Mouse (Mus musculus): Measurements from ENCODE around the gene Lyrm9. TPM values are rescaled to one million over a fixed set of nuclear protein-coding genes. Genes with fewer than 3 reads are reported as not detected.

The Lyrm9 gene
- total and polyA plus RNA-seq, 2 experiments = 15.2 to 17.7 TPM

- H3K27me3 ChIP-seq (ENCODE audit: control insufficient read depth, insufficient read depth, low read length) = no peaks in the 10 kb centered on the region
- no peak for DNase-seq (ENCODE audit: extremely low read depth, low read depth, low spot score)
- peaks cover 5% of the 10 kb centered on the region; the same call in 1 of the 2 replicates for H3K4me1 ChIP-seq (ENCODE audit: control insufficient read depth, insufficient read depth, low read length)
- H3K4me3 ChIP-seq (ENCODE audit: insufficient read depth, low read depth, low read length) = no peak overlapping the region
- no peak overlapping the region for H3K27ac ChIP-seq (replicated peaks; ENCODE audit: insufficient read depth, low read depth, low read length)
- H3K9ac ChIP-seq (ENCODE audit: low read depth, low read length) = no peak overlapping the region
- no peak for TF ChIP-seq CTCF (IDR thresholded peaks at IDR 0.05; ENCODE audit: low read depth, low read length)
- no peak for TF ChIP-seq POLR2A (IDR thresholded peaks at IDR 0.05; ENCODE audit: extremely low read depth, insufficient read depth, low read length)
- no peaks in the 10 kb centered on the region for H3K79me2 ChIP-seq (ENCODE audit: control insufficient read depth, insufficient read depth, low read length)
- H3K36me3 ChIP-seq (ENCODE audit: control insufficient read depth, insufficient read depth, low read length) = no peaks in the 10 kb centered on the region
- WGBS = 78% methylated on average over 9 of the region's 9 CpGs
Observed at GRCm38 (mm10) chr11:78805691-78806137, 20.7 kb upstream of the Lyrm9 start.

DNA sequence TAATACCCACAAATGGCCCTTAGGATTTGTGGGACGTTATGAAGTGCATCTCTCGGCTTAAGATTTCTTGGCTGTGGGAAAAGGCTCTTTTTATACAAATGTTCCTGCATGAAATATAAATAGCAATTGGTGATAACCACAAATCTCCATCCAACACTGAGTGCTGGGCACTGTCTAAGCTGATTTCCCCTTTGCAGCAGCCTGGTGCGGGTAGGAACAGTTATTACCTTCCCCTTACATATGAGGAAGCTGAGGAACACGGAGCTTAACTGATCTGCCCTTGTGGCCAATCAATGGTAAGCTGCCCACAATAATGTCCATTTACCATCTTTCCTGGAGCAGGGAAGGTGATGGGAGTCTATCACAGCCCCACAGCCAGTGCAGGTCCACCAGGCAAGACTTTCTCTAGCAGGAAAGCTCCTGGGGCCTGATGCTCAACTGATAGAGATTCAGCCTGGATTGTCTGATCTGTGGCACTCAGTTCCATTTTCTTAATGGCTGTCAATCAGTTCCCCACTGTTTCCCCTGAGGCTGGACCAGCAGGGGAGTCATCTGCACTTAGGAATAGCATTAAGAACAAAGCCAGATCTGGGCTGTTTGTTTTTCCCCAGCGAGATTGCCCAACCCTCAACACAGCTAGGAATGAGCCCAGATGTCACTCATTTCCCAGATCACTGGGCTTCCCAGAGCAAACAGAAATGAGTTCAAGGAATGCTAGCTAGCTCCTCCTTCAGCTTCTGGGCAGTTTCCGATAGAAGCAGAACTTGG, 18.9 kb upstream of the Lyrm9 start:
- no peak overlapping the region for H3K4me3 ChIP-seq (ENCODE audit: insufficient read depth, low read depth, low read length)
- H3K36me3 ChIP-seq (ENCODE audit: control insufficient read depth, insufficient read depth, low read length) = no peaks in the 10 kb centered on the region
- H3K4me1 ChIP-seq (ENCODE audit: control insufficient read depth, insufficient read depth, low read length) = peaks cover 5% of the 10 kb centered on the region; the same call in 1 of the 2 replicates
- no peaks in the 10 kb centered on the region for H3K27me3 ChIP-seq (ENCODE audit: control insufficient read depth, insufficient read depth, low read length)
- 54% methylated on average over 6 of the region's 6 CpGs for WGBS
- H3K9ac ChIP-seq (ENCODE audit: low read depth, low read length) = no peak overlapping the region
- no peak overlapping the region for H3K27ac ChIP-seq (replicated peaks; ENCODE audit: insufficient read depth, low read depth, low read length)
- H3K79me2 ChIP-seq (ENCODE audit: control insufficient read depth, insufficient read depth, low read length) = no peaks in the 10 kb centered on the region
- TF ChIP-seq CTCF (IDR thresholded peaks at IDR 0.05; ENCODE audit: low read depth, low read length) (no peak), POLR2A (IDR thresholded peaks at IDR 0.05; ENCODE audit: extremely low read depth, insufficient read depth, low read length) (no peak)
- peak; percentile 75 for DNase-seq (ENCODE audit: extremely low read depth, low read depth, low spot score)

DNA sequence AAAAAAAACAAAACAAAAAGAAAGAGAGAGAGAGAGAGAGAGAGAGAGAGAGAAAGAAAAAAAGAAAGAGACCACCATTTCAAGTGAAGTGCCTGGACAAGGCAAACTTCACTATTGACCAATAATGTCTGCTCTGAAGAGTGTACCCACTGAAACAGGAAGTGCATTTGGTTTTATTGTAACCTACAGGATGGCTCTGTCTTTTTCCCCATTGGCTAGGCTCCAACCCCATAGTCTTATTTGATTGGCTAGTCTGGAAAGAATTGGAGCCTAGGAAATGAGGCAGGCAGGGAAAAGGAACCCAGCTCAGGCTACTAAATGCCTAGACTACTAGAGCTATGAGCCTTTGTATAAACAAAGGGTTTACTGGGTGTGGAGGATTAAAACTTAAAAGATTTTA, 17.0 kb upstream of the Lyrm9 start:
- TF ChIP-seq POLR2A (IDR thresholded peaks at IDR 0.05; ENCODE audit: extremely low read depth, insufficient read depth, low read length) (no peak), CTCF (IDR thresholded peaks at IDR 0.05; ENCODE audit: low read depth, low read length) (no peak)
- no peak overlapping the region for H3K27ac ChIP-seq (replicated peaks; ENCODE audit: insufficient read depth, low read depth, low read length)
- H3K27me3 ChIP-seq (ENCODE audit: control insufficient read depth, insufficient read depth, low read length) = no peaks in the 10 kb centered on the region
- no peak overlapping the region for H3K4me3 ChIP-seq (ENCODE audit: insufficient read depth, low read depth, low read length)
- no peaks in the 10 kb centered on the region for H3K79me2 ChIP-seq (ENCODE audit: control insufficient read depth, insufficient read depth, low read length)
- H3K4me1 ChIP-seq (ENCODE audit: control insufficient read depth, insufficient read depth, low read length) = peaks cover 4% of the 10 kb centered on the region
- H3K36me3 ChIP-seq (ENCODE audit: control insufficient read depth, insufficient read depth, low read length) = no peaks in the 10 kb centered on the region
- DNase-seq (ENCODE audit: extremely low read depth, low read depth, low spot score) = no peak
- H3K9ac ChIP-seq (ENCODE audit: low read depth, low read length) = no peak overlapping the region

DNA sequence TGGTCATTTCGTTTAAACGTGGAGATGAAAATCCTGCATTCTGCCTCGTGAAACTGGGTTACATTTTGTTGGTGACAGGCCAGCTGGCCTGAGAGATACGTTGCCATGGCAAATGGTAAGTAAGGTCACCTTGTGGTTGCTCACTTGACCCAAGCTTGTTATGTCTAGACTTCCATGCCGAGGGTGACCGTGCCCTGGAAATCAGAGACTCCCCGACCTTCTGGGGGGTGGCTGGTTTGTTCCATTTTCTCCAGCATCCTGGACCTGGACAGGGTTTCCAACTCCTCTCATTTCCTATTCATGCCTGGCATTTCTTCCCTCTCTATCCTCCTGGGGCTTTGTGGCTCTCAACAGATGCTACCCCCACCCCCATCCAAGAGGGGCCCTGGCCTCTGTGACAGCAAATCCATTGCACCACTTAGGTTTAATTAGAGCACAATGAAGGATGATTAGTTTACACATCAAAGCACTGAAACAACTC, 11.9 kb upstream of the Lyrm9 start:
- Histone ChIP-seq H3K36me3 (ENCODE audit: control insufficient read depth, insufficient read depth, low read length) (no peaks in the 10 kb centered on the region), H3K27ac (replicated peaks; ENCODE audit: insufficient read depth, low read depth, low read length) (no peak overlapping the region), H3K4me3 (ENCODE audit: insufficient read depth, low read depth, low read length) (no peak overlapping the region), H3K79me2 (ENCODE audit: control insufficient read depth, insufficient read depth, low read length) (no peaks in the 10 kb centered on the region), H3K9ac (ENCODE audit: low read depth, low read length) (no peak overlapping the region), H3K4me1 (ENCODE audit: control insufficient read depth, insufficient read depth, low read length) (peaks cover 2% of the 10 kb centered on the region; the same call in 1 of the 2 replicates), H3K27me3 (ENCODE audit: control insufficient read depth, insufficient read depth, low read length) (no peaks in the 10 kb centered on the region)
- peak; percentile 65 for DNase-seq (ENCODE audit: extremely low read depth, low read depth, low spot score)
- WGBS = 19% methylated on average over 7 of the region's 7 CpGs
- TF ChIP-seq CTCF (IDR thresholded peaks at IDR 0.05; ENCODE audit: low read depth, low read length) (no peak), POLR2A (IDR thresholded peaks at IDR 0.05; ENCODE audit: extremely low read depth, insufficient read depth, low read length) (no peak)

DNA sequence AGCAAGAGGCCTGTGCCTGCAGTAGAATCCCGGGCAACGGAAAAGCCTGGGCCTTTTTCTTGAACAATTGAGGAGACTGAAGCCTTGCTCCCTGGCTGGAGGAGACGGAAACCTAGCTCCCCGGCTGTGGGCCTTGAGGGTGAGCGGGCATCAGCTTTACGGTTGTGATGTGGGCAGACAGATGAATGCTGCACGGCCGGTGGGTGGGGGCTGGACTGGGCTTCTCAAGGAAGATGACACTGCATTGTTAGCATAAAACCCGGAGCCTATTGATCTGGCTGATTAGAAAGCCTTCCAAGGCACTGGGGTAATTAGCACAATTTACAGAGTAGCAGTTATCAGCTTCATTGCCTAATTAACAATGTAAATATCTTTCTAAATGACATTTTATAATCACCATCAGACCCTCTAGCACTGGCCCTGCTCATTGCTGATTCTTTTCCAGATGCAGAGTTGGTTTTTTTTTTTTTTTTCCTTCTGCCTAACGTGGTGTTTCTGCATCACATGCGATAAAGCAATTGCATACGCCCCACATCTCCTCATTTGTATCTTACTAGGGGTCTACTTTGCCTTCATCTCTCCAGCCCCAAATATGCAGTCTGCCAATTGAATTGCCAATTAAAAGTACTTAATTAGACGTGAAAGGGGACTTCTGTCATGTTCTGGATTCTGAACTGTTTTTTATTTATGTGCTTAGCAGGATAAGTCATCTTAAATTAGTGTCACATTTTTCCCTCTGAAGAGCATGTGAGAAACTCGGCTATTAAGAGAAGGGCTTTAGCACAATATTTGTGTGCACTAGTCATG, 10.2 kb upstream of the Lyrm9 start:
- no peaks in the 10 kb centered on the region for H3K79me2 ChIP-seq (ENCODE audit: control insufficient read depth, insufficient read depth, low read length)
- no peak overlapping the region for H3K9ac ChIP-seq (ENCODE audit: low read depth, low read length)
- H3K4me3 ChIP-seq (ENCODE audit: insufficient read depth, low read depth, low read length) = no peak overlapping the region
- no peaks in the 10 kb centered on the region for H3K36me3 ChIP-seq (ENCODE audit: control insufficient read depth, insufficient read depth, low read length)
- DNase-seq (ENCODE audit: extremely low read depth, low read depth, low spot score) = no peak
- 88% methylated on average over 14 of the region's 14 CpGs for WGBS
- H3K27ac ChIP-seq (replicated peaks; ENCODE audit: insufficient read depth, low read depth, low read length) = no peak overlapping the region
- peaks cover 2% of the 10 kb centered on the region; the same call in 1 of the 2 replicates for H3K4me1 ChIP-seq (ENCODE audit: control insufficient read depth, insufficient read depth, low read length)
- H3K27me3 ChIP-seq (ENCODE audit: control insufficient read depth, insufficient read depth, low read length) = no peaks in the 10 kb centered on the region
- TF ChIP-seq CTCF (IDR thresholded peaks at IDR 0.05; ENCODE audit: low read depth, low read length) (no peak), POLR2A (IDR thresholded peaks at IDR 0.05; ENCODE audit: extremely low read depth, insufficient read depth, low read length) (no peak)
